Mouse (Mus musculus) midbrain, embryonic 10.5 days (tissue): ENCODE data around the gene 2900026A02Rik. TPM values are rescaled to one million over a fixed set of nuclear protein-coding genes. Genes with fewer than 3 reads are reported as not detected.

ENCODE experiments used
- DNase-seq: peaks from one replicate; pipeline ENCODE4 v3.0.0-alpha.2; 2017; ENCODE audit warnings: low spot score
- H3K27ac ChIP-seq: fragments of 300-500 bp; sonication (generic); replicated peaks from 2 replicates; pipeline ENCODE4 v1.5.1; 2016; ENCODE audit warnings: mild to moderate bottlenecking
- H3K27me3 ChIP-seq: fragments of 300-500 bp; sonication (generic); 2 replicates; pipeline ENCODE4 v1.6.1; 2016; ENCODE audit warnings: low read depth, mild to moderate bottlenecking; ENCODE audit not compliant: poor library complexity, severe bottlenecking
- H3K36me3 ChIP-seq: fragments of 300-500 bp; sonication (generic); 2 replicates; pipeline ENCODE4 v1.6.1; 2016; ENCODE audit warnings: mild to moderate bottlenecking, moderate library complexity
- H3K4me1 ChIP-seq: fragments of 300-500 bp; sonication (generic); 2 replicates; pipeline ENCODE4 v1.6.1; 2016
- H3K4me3 ChIP-seq: fragments of 300-500 bp; sonication (generic); 2 replicates; pipeline ENCODE4 v1.5.1; 2016; ENCODE audit warnings: mild to moderate bottlenecking, moderate library complexity
- H3K9me3 ChIP-seq: fragments of 300-500 bp; sonication (generic); replicated peaks from 2 replicates; pipeline ENCODE4 v1.6.1; 2016; ENCODE audit warnings: mild to moderate bottlenecking
- WGBS: fragments of 180-500 bp; shearing (Covaris S2); methylation state at CpG from one replicate; pipeline ENCODE4 v1.1.7; 2016; 5-methylcytosine and 5-hydroxymethylcytosine counted together
- polyA plus RNA-seq: library from polyadenylated mRNA; unstranded; fragments of >200 nt; fragmentation: Nextera tagmentation; extraction: Ambion mirVana; gene quantifications from 2 replicates; pipeline ENCODE4 v1.2.1, GENCODE M21; 2016

2900026A02Rik gene
- polyA plus RNA-seq, 1 experiment from 2014 or later, result 2.7 TPM

DNA sequence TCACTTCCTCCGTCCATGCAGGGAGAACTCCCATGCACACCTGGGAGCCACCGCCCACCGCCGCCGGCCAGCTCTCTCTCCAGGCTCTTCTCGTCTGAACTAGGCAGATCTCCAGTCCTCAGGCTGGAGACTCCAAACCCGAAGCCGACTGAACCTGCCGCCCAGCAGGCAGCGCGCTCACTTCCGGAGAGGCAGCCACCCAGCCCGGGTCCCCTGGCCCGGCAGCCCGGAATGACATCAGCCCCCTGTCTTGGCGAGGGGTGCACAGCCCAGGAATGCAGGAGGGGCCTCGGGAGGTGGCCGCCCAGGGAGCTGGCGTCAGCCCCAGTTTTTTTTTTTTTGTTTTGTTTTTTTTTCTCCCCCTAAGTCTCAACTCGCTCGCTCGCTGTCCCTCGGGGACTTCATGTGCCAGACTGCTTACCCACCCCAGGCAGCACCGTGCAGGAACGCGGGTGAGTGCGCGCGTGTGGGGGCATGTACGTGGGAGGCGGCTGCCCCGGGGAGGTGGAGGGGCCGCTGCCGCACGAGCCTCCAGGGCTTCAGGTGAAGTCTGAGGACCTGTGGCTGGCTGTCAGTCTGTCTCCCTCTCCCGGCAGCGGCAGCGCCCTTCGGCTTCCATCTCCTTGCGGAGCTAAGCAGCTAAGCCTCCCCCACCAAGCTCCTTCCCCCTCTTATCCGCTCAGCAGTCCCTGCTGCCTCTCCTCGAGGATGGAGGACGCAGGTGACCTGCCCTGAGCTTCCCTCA, 82.5 kb downstream of the 2900026A02Rik start:
- peak overlapping the region; percentile 65 for H3K27ac ChIP-seq
- H3K4me3 ChIP-seq, result peak overlapping the region; percentile 60
- peaks cover 52% of the 10 kb centered on the region for H3K4me1 ChIP-seq

DNA sequence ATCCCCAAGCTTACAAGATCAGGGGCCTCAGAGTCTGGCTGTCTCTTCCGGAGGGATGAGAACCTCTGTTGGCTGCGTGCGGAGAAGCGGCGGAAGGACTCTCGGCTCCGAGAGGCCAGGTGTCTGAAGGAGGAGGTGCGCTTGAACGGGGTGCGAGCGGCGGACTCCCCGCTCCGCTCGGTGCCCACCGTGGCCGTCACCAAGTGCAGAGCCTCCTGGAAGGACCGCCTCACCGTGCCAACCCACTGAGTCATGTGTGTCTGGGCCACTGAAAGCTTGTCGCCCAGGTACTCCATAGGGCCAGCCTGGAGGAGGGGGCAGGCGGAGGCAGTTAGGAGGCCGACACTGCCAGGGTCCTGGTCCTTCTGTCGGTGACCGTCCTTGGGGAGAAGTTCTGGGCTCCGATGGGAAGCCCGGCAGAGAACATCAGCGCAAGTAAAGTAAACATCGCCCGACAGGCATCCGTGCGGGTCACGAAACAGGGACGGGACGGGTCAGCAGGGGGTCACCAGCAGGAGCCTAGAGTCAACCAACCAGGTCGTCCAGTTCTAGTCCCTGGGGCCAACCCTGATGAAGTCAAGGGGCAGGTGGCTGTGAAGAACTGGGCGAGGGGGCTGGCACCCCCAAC, 83.2 kb downstream of the 2900026A02Rik start:
- Histone ChIP-seq H3K4me3 (peak overlapping the region; percentile 60), H3K36me3 (no peaks in the 10 kb centered on the region), H3K27ac (peak overlapping the region; percentile 65), H3K4me1 (peaks cover 59% of the 10 kb centered on the region), H3K9me3 (no peaks in the 10 kb centered on the region), H3K27me3 (peaks cover 60% of the 10 kb centered on the region)
- WGBS, result 4% methylated on average over 36 of the region's 36 CpGs
- no peak for DNase-seq

More for the DNA sequence above, 82.5 kb downstream of the 2900026A02Rik start:
- under 1% methylated on average over 43 of the region's 43 CpGs for WGBS
- H3K36me3 ChIP-seq, result no peaks in the 10 kb centered on the region
- no peaks in the 10 kb centered on the region for H3K9me3 ChIP-seq
- peaks cover 60% of the 10 kb centered on the region for H3K27me3 ChIP-seq
- peak; percentile 43 for DNase-seq

DNA sequence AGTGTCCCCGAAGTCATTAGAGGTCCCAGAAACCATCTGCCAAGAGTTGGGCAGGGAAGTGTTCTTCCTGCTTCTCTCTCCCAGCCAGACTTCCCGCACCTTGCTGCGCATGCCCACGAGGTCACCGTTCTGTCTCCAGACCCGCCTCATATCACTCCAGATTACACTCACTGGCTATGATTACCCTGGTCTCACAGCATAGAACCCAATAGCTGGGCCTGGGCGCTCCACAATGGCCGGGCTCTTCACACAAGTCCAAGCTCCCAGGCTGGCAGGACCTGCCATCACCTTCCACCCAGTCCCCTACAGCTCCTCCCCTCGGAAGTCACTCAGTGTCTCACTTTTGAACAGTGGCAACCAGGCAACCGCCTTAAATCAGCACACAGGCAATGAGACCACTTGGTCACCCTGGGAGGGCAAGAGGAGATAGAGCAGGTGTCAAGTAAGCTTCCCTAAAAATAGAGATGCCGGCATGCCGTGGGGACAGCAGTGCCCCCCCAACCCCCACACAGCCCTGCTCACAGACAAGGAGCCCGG, 84.0 kb downstream of the 2900026A02Rik start:
- Histone ChIP-seq H3K27me3 (peaks cover 60% of the 10 kb centered on the region), H3K27ac (0 out of 2 replicates have a peak overlapping the region, but pooled peaks have one; percentile 65), H3K36me3 (no peaks in the 10 kb centered on the region), H3K4me1 (peaks cover 66% of the 10 kb centered on the region), H3K4me3 (no peak overlapping the region), H3K9me3 (no peaks in the 10 kb centered on the region)
- WGBS, result 77% methylated on average over 13 of the region's 13 CpGs
- no peak for DNase-seq

DNA sequence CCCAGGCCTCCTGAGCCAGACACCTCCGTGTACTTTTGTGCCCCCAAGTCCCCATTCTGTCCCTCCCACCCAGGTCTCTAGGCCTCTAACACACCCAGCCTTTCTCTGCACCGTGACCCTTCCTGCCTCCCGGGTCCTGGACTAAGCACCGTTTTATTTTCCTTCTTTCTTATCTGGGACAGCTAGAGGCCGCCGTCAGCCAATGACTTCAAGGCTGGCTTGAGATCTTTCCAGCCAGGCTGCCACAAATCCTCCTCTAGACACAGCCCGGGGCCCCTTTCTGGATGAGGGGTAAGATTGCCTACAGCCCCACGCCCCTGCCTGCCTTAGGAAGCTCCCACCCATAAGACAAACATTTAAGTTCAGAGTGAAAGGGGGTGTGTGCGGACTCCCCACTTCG, 85.5 kb downstream of the 2900026A02Rik start:
- Histone ChIP-seq H3K9me3 (no peaks in the 10 kb centered on the region), H3K4me3 (no peak overlapping the region), H3K27ac (peak overlapping the region; percentile 70), H3K36me3 (no peaks in the 10 kb centered on the region), H3K27me3 (peaks cover 60% of the 10 kb centered on the region), H3K4me1 (peaks cover 66% of the 10 kb centered on the region)
- WGBS, result 42% methylated on average over 10 of the region's 10 CpGs
- DNase-seq, result no peak

DNA sequence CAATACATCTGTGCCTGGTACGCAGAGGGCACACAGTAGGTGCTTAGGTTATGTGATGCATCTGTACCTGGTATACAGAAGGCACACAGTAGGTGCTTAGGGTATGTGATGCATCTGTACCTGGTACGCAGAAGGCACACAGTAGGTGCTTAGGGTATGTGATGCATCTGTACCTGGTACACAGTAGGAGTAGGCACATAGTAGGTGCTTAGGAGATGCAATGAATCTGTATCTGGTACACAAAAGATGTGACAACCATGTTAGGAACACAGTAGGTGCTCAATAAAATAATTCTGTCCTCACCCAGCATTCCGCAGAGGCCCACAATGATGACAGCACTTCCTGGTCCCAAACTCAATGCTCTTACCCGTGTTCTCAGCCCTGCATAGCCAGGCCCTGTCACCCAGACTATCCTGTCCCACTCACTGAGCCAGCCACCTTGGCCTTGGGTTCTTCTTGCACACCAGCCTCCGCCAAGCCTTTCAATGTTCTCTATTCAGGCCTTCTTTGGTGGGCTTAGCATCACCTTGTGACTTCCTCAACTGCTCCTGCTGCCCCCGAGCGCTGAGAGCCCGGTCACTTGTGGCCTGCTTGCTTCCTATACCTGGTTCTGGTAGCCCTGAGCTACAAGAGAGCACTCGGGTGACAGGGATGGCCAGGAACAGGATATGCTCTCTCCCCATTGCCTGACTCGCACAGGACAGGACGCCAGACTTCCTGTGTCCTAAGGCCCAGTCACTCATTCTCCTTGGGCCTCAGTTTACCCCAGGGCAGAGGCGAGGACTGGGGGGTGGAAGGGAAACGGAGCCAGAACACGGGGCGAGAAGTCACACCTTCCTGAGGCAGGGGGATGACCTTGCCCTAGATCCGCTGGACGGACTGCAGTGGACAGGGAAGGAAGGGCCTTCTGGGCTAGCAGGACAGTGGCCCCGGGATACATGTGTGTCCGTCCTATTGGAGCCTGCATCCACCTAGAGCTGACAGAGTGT, 87.0 kb downstream of the 2900026A02Rik start:
- peaks cover 58% of the 10 kb centered on the region for H3K4me1 ChIP-seq
- 87% methylated on average over 19 of the region's 19 CpGs for WGBS
- H3K4me3 ChIP-seq, result no peak overlapping the region
- no peaks in the 10 kb centered on the region for H3K36me3 ChIP-seq
- peaks cover 46% of the 10 kb centered on the region for H3K27me3 ChIP-seq
- H3K27ac ChIP-seq, result peak overlapping the region; percentile 91
- no peaks in the 10 kb centered on the region for H3K9me3 ChIP-seq
- DNase-seq, result no peak

DNA sequence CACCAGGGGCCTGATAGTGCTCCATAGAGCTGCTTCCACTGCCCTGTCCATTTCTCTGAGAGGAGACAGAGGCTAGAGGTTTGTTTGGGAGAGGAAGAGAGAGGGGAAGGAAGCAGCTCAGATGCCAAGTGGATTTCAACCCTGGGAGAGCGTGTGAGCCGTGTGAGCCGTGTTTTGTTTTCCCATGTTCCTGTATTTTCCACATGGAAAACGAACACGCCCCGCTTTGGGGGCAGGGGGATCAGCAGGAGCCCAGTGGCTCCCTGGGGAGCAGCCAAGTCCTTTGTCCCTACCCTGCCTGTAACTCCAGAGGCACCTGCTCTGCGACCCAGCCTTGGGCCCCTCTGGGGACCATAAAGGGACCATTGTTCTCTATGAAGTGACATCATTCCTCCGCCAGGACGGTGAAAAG, 88.0 kb downstream of the 2900026A02Rik start:
- peak overlapping the region; percentile 14; the same call in 1 of the 2 replicates for H3K4me3 ChIP-seq
- no peaks in the 10 kb centered on the region for H3K36me3 ChIP-seq
- peak overlapping the region; percentile 91 for H3K27ac ChIP-seq
- H3K4me1 ChIP-seq, result peaks cover 49% of the 10 kb centered on the region
- WGBS, result 21% methylated on average over 9 of the region's 9 CpGs
- peak; percentile 60 for DNase-seq
- H3K27me3 ChIP-seq, result peaks cover 37% of the 10 kb centered on the region
- H3K9me3 ChIP-seq, result no peaks in the 10 kb centered on the region

DNA sequence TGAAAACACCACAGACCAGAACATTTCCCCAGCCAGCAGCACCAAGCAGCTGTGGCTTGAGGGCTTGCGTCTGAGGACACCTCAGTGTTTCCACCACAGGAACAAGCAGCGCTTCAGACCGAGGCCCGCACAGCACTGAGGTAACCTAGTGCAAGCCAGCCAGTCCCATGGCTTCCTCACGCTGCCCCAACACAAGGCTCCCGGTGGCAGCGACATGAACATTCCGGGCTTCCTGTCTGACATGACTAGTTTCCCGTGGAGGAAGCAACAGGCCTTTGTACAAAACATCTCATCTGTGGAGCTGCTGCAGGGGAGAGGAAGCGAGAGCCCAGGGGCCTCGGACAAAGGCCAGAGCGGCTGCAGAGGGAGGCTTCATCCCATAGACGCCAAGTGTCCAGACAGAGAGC, 88.4 kb downstream of the 2900026A02Rik start:
- peaks cover 46% of the 10 kb centered on the region for H3K4me1 ChIP-seq
- no peaks in the 10 kb centered on the region for H3K9me3 ChIP-seq
- DNase-seq, result peak; percentile 43
- no peaks in the 10 kb centered on the region for H3K36me3 ChIP-seq
- WGBS, result 39% methylated on average over 13 of the region's 13 CpGs
- peaks cover 32% of the 10 kb centered on the region for H3K27me3 ChIP-seq
- peak overlapping the region; percentile 91 for H3K27ac ChIP-seq
- no peak overlapping the region for H3K4me3 ChIP-seq

DNA sequence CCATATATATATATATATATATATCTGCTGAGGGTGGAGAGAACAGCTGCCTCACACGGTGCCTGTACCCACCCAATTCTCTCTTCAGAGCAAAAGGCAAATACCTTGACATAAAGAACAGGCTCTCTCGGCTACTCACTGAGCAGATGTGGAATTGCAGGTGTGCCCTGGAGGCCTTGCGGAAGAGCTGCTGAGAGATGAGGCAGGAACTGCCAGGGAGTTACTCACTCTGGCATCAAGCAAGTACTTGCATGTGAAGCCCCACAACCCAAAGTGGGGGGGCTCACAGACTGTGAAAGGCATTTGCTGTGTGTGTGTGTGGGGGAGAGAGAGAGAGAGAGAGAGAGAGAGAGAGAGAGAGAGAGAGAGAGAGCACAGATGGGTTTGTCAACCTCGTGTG, 92.6 kb downstream of the 2900026A02Rik start:
- Histone ChIP-seq H3K36me3 (no peaks in the 10 kb centered on the region), H3K4me1 (peaks cover 20% of the 10 kb centered on the region), H3K4me3 (no peak overlapping the region), H3K9me3 (no peaks in the 10 kb centered on the region), H3K27ac (no peak overlapping the region), H3K27me3 (no peaks in the 10 kb centered on the region)
- no peak for DNase-seq
- 86% methylated on average over 4 of the region's 4 CpGs for WGBS

DNA sequence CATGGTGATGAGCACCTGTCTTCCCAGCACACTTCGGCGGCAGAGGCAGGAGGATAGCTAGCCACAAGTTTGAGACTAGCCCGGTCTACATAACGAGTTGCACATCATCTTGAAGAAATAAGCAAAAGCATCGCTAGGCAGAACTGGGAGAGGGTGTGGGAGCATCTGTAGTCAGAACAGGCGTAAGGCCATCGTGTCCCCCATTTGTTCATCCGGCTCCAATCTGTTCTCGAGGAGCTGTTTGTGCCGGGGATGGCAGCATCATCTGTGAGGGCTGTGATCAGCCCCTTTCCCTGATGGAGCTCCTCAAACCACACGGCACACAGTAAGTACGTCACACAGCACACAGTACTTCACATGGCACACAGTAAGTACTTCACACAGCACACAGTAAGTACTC, 94.6 kb downstream of the 2900026A02Rik start:
- whole genome bisulfite sequencing, result 95% methylated on average over 12 of the region's 12 CpGs
- Histone ChIP-seq H3K4me1 (peaks cover 22% of the 10 kb centered on the region), H3K9me3 (no peaks in the 10 kb centered on the region), H3K27ac (no peak overlapping the region), H3K36me3 (no peaks in the 10 kb centered on the region), H3K4me3 (no peak overlapping the region), H3K27me3 (no peaks in the 10 kb centered on the region)
- DNase-seq, result no peak

DNA sequence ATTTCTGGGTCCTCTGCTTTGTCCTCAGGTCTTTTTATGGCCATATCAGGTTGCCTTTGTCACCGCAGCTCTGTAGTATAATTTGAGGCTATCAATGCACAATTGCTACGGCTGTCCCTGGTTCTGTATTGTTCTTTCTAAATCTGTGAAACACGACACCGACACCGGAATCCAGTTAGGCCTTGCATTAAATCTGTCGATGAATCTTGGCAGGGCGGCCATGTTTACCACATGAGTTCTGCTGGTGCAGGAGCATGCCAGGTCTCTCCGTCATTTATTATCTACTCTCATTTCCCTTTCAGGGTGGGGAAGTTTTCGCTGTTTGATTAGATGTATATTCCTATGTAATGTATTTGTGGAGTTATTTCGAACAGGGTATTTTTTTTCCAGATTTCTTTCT, 97.3 kb downstream of the 2900026A02Rik start:
- 88% methylated on average over 10 of the region's 10 CpGs for WGBS
- H3K4me3 ChIP-seq, result no peak overlapping the region
- H3K27me3 ChIP-seq, result no peaks in the 10 kb centered on the region
- H3K36me3 ChIP-seq, result no peaks in the 10 kb centered on the region
- H3K27ac ChIP-seq, result no peak overlapping the region
- no peak for DNase-seq
- peaks cover 41% of the 10 kb centered on the region for H3K4me1 ChIP-seq
- H3K9me3 ChIP-seq, result no peaks in the 10 kb centered on the region

DNA sequence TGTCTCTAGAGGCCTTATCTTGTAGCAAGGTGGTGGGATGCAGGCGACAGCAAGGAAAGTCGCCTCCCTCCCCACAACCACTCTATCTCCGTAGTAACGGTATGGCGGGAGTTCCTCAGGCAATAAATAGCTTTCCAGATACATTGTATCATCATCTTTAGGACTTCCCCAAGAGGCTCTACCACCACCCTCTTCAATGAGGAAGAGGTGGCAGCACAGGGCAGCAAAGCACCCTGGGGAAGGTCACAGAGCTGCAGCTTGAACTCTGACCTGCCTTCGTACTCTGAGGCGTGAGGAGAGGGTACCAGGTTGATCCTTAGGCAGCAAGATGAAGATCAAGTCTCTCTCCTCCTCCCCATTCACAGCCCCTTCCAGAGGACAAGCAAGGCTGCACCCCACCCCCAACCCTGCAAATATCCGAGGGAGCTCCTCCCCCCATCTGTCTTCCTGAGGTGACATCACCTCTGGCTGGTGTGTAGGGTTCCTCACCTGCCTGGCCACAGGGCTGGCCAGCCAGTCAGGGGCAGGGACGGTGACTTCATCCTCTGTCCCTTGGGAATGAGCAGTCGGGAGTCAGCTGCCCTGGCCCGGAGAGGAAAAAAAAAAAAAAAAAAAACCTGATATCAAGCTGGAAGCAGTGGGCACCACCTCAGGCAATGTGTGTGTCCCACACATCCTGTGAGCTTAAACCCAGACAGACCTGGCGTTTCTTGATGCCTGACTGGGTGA, 98.5 kb downstream of the 2900026A02Rik start:
- H3K27me3 ChIP-seq, result no peaks in the 10 kb centered on the region
- peak overlapping the region; percentile 24; the same call in 1 of the 2 replicates for H3K27ac ChIP-seq
- H3K36me3 ChIP-seq, result no peaks in the 10 kb centered on the region
- DNase-seq, result no peak
- H3K4me3 ChIP-seq, result no peak overlapping the region
- H3K9me3 ChIP-seq, result no peaks in the 10 kb centered on the region
- 47% methylated on average over 12 of the region's 12 CpGs for WGBS
- peaks cover 42% of the 10 kb centered on the region for H3K4me1 ChIP-seq

DNA sequence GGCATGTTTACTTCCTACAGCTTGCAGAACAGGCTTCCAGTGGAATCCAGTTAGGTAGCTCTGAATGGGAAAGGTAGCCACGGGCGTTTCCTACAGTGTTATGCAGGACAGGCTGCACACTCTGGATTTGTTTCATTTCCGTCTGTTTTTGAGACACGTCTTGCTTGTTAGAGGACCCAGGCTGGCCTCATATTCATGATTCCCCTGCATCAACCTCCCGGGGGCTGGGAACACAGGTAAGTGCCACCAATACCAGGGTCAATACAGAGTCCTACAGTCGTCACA, 99.5 kb downstream of the 2900026A02Rik start:
- 73% methylated on average over 6 of the region's 6 CpGs for WGBS
- H3K4me3 ChIP-seq, result no peak overlapping the region
- no peak for DNase-seq
- no peaks in the 10 kb centered on the region for H3K27me3 ChIP-seq
- H3K36me3 ChIP-seq, result no peaks in the 10 kb centered on the region
- peaks cover 42% of the 10 kb centered on the region for H3K4me1 ChIP-seq
- H3K9me3 ChIP-seq, result no peaks in the 10 kb centered on the region
- peak overlapping the region; percentile 24 for H3K27ac ChIP-seq
